Mouse (Mus musculus): ENCODE results near the gene Methig1. TPM values are rescaled to one million over a fixed set of nuclear protein-coding genes. Genes with fewer than 3 reads are reported as not detected.
"Not testable (repeated sequence)": the region's sequence is repeated elsewhere in the genome, so short reads cannot be mapped to it uniquely, and the experiment has no call there.

The Methig1 gene
- polyA plus RNA-seq, 1 experiment from 2014 or later: 0.15 TPM

- WGBS: 71% methylated on average over 14 of the region's 14 CpGs
- no peaks in the 10 kb centered on the region for H3K9me3 ChIP-seq
- no peak overlapping the region for H3K4me2 ChIP-seq (replicated peaks)
- H3K27ac ChIP-seq: no peak overlapping the region
- no peaks in the 10 kb centered on the region for H3K36me3 ChIP-seq
- H3K27me3 ChIP-seq (replicated peaks): no peaks in the 10 kb centered on the region
- ATAC-seq: peak; percentile 67; the same call in 1 of the 2 replicates
- H3K4me1 ChIP-seq (replicated peaks): peaks cover 5% of the 10 kb centered on the region; the same call in 1 of the 2 replicates
- no peak overlapping the region for H3K4me3 ChIP-seq (replicated peaks)
- H3K9ac ChIP-seq: no peak overlapping the region
These were observed 6.2 kb upstream of the Methig1 start for GRCm38 (mm10) chr15:100346761-100347160.

DNA sequence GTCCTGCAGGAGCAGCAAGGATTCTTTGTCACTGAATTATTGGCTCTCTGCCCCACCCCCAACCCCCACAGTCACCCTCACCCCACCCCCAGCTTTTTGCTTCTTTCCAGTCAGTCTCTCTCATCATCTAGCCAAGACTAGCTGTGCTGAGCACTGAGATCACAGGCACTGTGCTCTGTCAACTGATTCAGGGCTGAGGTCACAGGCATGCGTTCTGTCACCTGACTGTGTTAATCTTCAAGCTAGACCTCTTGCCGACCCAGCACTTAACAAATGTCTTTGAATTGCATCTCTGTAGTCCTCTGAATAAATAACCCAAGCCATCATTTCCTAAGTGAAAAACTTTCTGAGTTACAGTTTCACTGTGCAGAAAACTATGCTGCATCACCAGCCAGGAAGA, 3.5 kb upstream of the Methig1 start:
- Histone ChIP-seq H3K27ac (no peak overlapping the region), H3K9ac (no peak overlapping the region), H3K4me2 (replicated peaks) (no peak overlapping the region), H3K36me3 (no peaks in the 10 kb centered on the region), H3K27me3 (replicated peaks) (no peaks in the 10 kb centered on the region), H3K9me3 (no peaks in the 10 kb centered on the region), H3K4me3 (replicated peaks) (no peak overlapping the region), H3K4me1 (replicated peaks) (peaks cover 5% of the 10 kb centered on the region; the same call in 1 of the 2 replicates)
- ATAC-seq: peak; percentile 29; the same call in 1 of the 2 replicates
- WGBS: 17% methylated on average over 2 of the region's 2 CpGs

GRCm38 (mm10) chr15:100351501-100352060, 1.4 kb upstream of the Methig1 start:
- ATAC-seq: no peak
- Histone ChIP-seq H3K36me3 (no peaks in the 10 kb centered on the region), H3K27ac (no peak overlapping the region), H3K4me2 (replicated peaks) (no peak overlapping the region), H3K9ac (no peak overlapping the region), H3K9me3 (no peaks in the 10 kb centered on the region), H3K4me1 (replicated peaks) (peaks cover 5% of the 10 kb centered on the region; the same call in 1 of the 2 replicates), H3K27me3 (replicated peaks) (no peaks in the 10 kb centered on the region), H3K4me3 (replicated peaks) (no peak overlapping the region)
- 60% methylated on average over 6 of the region's 6 CpGs for WGBS

DNA sequence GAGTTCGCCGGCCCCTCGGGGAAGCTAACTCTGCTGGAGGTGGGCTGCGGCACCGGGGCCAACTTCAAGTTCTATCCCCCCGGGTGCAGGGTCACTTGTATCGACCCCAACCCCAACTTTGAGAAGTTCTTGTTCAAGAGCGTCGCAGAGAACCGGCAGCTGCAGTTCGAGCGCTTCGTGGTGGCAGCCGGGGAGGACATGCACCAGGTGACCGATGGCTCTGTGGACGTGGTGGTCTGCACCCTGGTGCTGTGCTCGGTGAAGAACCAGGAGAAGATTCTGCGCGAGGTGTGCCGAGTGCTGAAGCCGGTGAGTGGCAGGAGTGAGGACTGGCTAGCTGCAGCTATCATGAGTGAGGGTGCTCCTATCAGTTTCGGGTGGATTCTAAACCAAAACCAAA, 450 bp downstream of the Methig1 start:
- 94% methylated on average over 18 of the region's 22 CpGs for WGBS
- not testable (repeated sequence) for H3K9me3 ChIP-seq; H3K4me2 ChIP-seq (replicated peaks); H3K36me3 ChIP-seq; H3K4me3 ChIP-seq (replicated peaks); H3K27me3 ChIP-seq (replicated peaks); H3K9ac ChIP-seq; H3K27ac ChIP-seq; H3K4me1 ChIP-seq (replicated peaks); ATAC-seq

GRCm38 (mm10) chr15:100355876-100356275, 2.9 kb downstream of the Methig1 start:
- Histone ChIP-seq H3K27ac (no peak overlapping the region), H3K4me2 (replicated peaks) (no peak overlapping the region), H3K36me3 (no peaks in the 10 kb centered on the region), H3K4me1 (replicated peaks) (peaks cover 5% of the 10 kb centered on the region; the same call in 1 of the 2 replicates), H3K4me3 (replicated peaks) (no peak overlapping the region), H3K27me3 (replicated peaks) (no peaks in the 10 kb centered on the region), H3K9me3 (no peaks in the 10 kb centered on the region), H3K9ac (no peak overlapping the region)
- ATAC-seq: peak; percentile 65
- WGBS: 38% methylated on average over 5 of the region's 5 CpGs

GRCm38 (mm10) chr15:100364242-100364641, 11.3 kb downstream of the Methig1 start, which contains the start of gene Higd1c:
Higd1c (plus strand) TSS chr15:100364542.
- Histone ChIP-seq H3K9me3 (no peaks in the 10 kb centered on the region), H3K4me1 (replicated peaks) (no peaks in the 10 kb centered on the region), H3K27ac (no peak within 1 kb of the TSS), H3K9ac (no peak within 1 kb of the TSS), H3K36me3 (no peaks in the 10 kb centered on the region), H3K4me3 (replicated peaks) (no peak within 1 kb of the TSS), H3K27me3 (replicated peaks) (no peaks in the 10 kb centered on the region), H3K4me2 (replicated peaks) (no peak within 1 kb of the TSS)
- WGBS: 65% methylated on average over 7 of the region's 7 CpGs
- ATAC-seq: no peak

DNA sequence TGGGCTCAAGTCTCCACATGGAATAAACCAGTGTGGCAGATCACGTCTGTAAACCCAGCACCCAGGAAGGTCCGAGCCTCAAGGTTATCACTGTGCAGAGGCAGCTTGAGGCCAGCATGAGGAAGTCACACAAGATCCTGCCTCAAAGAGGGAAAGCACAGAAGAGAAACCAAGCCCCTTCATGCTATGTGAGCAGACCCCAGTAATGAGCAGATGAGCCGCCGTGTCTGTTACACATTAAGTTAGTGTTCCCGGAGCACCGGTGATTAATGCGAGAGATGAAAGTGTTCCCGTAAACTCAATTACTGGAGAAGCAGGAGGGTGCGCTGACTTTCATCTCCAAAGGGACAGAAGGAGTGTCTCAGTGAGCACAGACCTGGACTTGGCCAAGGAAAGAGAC, 13.0 kb downstream of the Methig1 start:
- H3K36me3 ChIP-seq; H3K4me3 ChIP-seq (replicated peaks); H3K4me2 ChIP-seq (replicated peaks); H3K4me1 ChIP-seq (replicated peaks); H3K27me3 ChIP-seq (replicated peaks); H3K9ac ChIP-seq; ATAC-seq; H3K27ac ChIP-seq; H3K9me3 ChIP-seq: not testable (repeated sequence)
- WGBS: 50% methylated on average over 9 of the region's 9 CpGs

DNA sequence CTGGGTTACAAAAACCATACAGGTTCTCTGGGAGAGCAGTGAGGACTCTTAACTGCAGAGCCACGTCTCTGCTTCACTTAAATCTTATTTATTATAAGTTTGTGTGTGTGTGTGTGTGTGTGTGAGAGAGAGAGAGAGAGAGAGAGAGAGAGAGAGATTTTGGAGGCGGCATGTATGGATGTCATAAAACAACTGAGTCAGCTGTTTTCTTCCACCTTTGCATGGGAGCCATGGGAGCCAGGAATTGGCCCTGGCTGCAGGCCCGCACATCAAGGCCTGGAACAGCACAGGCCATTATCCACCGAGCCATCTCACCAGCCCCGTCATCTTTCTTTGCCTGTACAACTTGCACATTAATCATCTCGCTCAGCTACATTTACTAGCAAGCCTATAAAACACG, 14.2 kb downstream of the Methig1 start:
- no peak for ATAC-seq
- no peaks in the 10 kb centered on the region for H3K27me3 ChIP-seq (replicated peaks)
- H3K27ac ChIP-seq: no peak overlapping the region
- no peaks in the 10 kb centered on the region for H3K36me3 ChIP-seq
- H3K4me2 ChIP-seq (replicated peaks): no peak overlapping the region
- H3K9me3 ChIP-seq: no peaks in the 10 kb centered on the region
- H3K4me3 ChIP-seq (replicated peaks): no peak overlapping the region
- H3K4me1 ChIP-seq (replicated peaks): no peaks in the 10 kb centered on the region
- no peak overlapping the region for H3K9ac ChIP-seq
- 68% methylated on average over 7 of the region's 7 CpGs for WGBS

GRCm38 (mm10) chr15:100375066-100375465, 22.1 kb downstream of the Methig1 start:
- 38% methylated on average over 5 of the region's 5 CpGs for WGBS
- Histone ChIP-seq H3K9ac (no peak overlapping the region), H3K4me2 (replicated peaks) (no peak overlapping the region), H3K4me1 (replicated peaks) (no peaks in the 10 kb centered on the region), H3K9me3 (no peaks in the 10 kb centered on the region), H3K36me3 (no peaks in the 10 kb centered on the region), H3K27ac (no peak overlapping the region), H3K4me3 (replicated peaks) (no peak overlapping the region), H3K27me3 (replicated peaks) (no peaks in the 10 kb centered on the region)
- ATAC-seq: no peak

- WGBS: 35% methylated on average over 4 of the region's 9 CpGs
- peak; percentile 39 for ATAC-seq
- H3K4me3 ChIP-seq (replicated peaks): not testable (repeated sequence)
These were observed 25.0 kb downstream of the Methig1 start for GRCm38 (mm10) chr15:100377847-100378505.

DNA sequence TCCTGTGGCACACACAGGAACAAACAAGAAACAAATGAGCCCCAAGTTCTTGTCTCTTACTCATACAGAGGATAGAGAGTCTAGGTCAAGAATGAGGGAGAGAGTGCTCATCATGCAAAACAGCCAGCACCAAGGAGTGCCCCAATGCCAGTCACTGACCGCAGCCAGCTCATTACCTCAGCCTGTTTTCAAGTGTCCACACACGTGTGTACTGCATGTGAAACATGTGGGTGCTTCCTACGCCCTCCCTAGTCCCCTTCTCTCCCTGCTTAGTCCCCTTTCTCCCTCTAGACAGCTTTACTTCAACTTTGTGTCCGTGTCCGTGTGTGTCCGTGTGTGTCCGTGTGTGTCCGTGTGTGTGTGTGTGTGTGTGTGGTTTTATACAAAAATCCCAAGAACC, 26.7 kb downstream of the Methig1 start:
- no peaks in the 10 kb centered on the region for H3K4me1 ChIP-seq (replicated peaks)
- no peaks in the 10 kb centered on the region for H3K9me3 ChIP-seq
- ATAC-seq: no peak
- no peaks in the 10 kb centered on the region for H3K27me3 ChIP-seq (replicated peaks)
- H3K4me3 ChIP-seq (replicated peaks): no peak overlapping the region
- no peak overlapping the region for H3K9ac ChIP-seq
- H3K36me3 ChIP-seq: no peaks in the 10 kb centered on the region
- H3K27ac ChIP-seq: no peak overlapping the region
- 83% methylated on average over 8 of the region's 8 CpGs for WGBS
- H3K4me2 ChIP-seq (replicated peaks): no peak overlapping the region

More at GRCm38 (mm10) chr15:100377847-100378505, 25.0 kb downstream of the Methig1 start:
- H3K36me3 ChIP-seq; H3K27me3 ChIP-seq (replicated peaks); H3K27ac ChIP-seq; H3K9me3 ChIP-seq; H3K9ac ChIP-seq; H3K4me1 ChIP-seq (replicated peaks); H3K4me2 ChIP-seq (replicated peaks): not testable (repeated sequence)

GRCm38 (mm10) chr15:100380104-100380503, 27.2 kb downstream of the Methig1 start:
- Histone ChIP-seq H3K4me3 (replicated peaks) (no peak overlapping the region), H3K4me2 (replicated peaks) (no peak overlapping the region), H3K4me1 (replicated peaks) (no peaks in the 10 kb centered on the region), H3K9me3 (no peaks in the 10 kb centered on the region), H3K27me3 (replicated peaks) (no peaks in the 10 kb centered on the region), H3K9ac (no peak overlapping the region), H3K27ac (no peak overlapping the region), H3K36me3 (no peaks in the 10 kb centered on the region)
- peak; percentile 45; the same call in 1 of the 2 replicates for ATAC-seq
- 39% methylated on average over 2 of the region's 2 CpGs for WGBS

- ATAC-seq: no peak
- Histone ChIP-seq H3K36me3 (no peaks in the 10 kb centered on the region), H3K27me3 (replicated peaks) (no peaks in the 10 kb centered on the region), H3K4me3 (replicated peaks) (no peak overlapping the region), H3K9me3 (no peaks in the 10 kb centered on the region), H3K9ac (no peak overlapping the region), H3K4me2 (replicated peaks) (no peak overlapping the region), H3K4me1 (replicated peaks) (no peaks in the 10 kb centered on the region), H3K27ac (no peak overlapping the region)
- 92% methylated on average over 9 of the region's 9 CpGs for WGBS
These were observed 32.8 kb downstream of the Methig1 start for GRCm38 (mm10) chr15:100385705-100386104.
